Mouse (Mus musculus): ENCODE measurements around the gene Shoc2.

DNA sequence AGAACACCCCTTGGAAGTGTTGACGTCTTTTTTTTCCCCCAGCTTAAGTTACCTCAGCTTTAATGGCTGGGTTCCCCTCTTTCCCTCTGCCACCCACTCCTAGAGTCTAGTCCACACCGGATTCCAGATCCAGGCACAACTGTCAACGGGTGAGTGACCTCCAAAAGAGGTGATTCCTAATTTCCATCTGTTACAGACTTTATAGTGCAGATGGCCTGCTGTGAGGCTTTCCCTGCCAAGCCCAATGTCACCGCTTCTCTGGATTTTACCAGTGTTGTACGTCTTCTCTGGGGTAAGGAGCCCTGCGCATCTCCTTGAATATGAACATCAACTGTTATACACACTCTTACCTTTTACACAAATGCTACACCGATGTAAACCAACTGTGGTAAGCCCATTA lies 95.3 kb downstream of the Shoc2 start:
- TF ChIP-seq CTCF (IDR thresholded peaks at IDR 0.05; ENCODE audit: borderline replicate concordance, extremely low read depth, insufficient read depth, insufficient read length) (no peak), POLR2A (IDR thresholded peaks at IDR 0.05; ENCODE audit: borderline replicate concordance, extremely low read depth, insufficient read depth, insufficient read length, poor library complexity, severe bottlenecking) (no peak)
